14 mouse cellular contexts compared by ENCODE assay signal in genomic region chr4:65252193-65252592, GRCm38 (mm10).
DNase-seq lines count a peak whose midpoint lies in the region; ATAC-seq lines count a peak whose summit lies in the region.
"Had no signal": no experiment of that assay in that cellular context is flagged by ENCODE, and none has a peak within 500 bp of the region (broad histone marks: within the 10 kb centered on the region; RNA-seq: fewer than 3 reads in every experiment).

No protein-coding gene starts in this region.

- H3K4me2 ChIP-seq in hindbrain, embryonic 13.5 days = peak overlapping the region; percentile 14
- H3K4me2 ChIP-seq in midbrain, embryonic 13.5 days (replicated peaks) = peak overlapping the region; percentile 17; the same call in 1 of the 2 replicates

- H3K27ac ChIP-seq in hindbrain, embryonic 13.5 days = no peak overlapping the region
- H3K27ac ChIP-seq in midbrain, embryonic 13.5 days = no peak overlapping the region
- H3K27ac ChIP-seq: heart, embryonic 10.5 days had no signal

- H3K4me3 ChIP-seq in hindbrain, embryonic 13.5 days = no peak overlapping the region
- H3K4me3 ChIP-seq in midbrain, embryonic 13.5 days (replicated peaks) = no peak overlapping the region
- H3K4me3 ChIP-seq: heart, embryonic 10.5 days had no signal

- WGBS in hindbrain, embryonic 13.5 days = 1% methylated on average over 8 of the region's 8 CpGs
- 1% methylated on average over 8 of the region's 8 CpGs for WGBS in midbrain, embryonic 13.5 days

- peak; percentile 59; the same call in 1 of the 2 replicates for ATAC-seq in hindbrain, embryonic 13.5 days (ENCODE audit: low FRiP score)
- peak; percentile 88 for ATAC-seq in midbrain, embryonic 13.5 days

- H3K9me3 ChIP-seq in hindbrain, embryonic 13.5 days = no peaks in the 10 kb centered on the region
- H3K9me3 ChIP-seq in midbrain, embryonic 13.5 days = no peaks in the 10 kb centered on the region
- H3K9me3 ChIP-seq: heart, embryonic 10.5 days had no signal

- H3K4me1 ChIP-seq in hindbrain, embryonic 13.5 days (replicated peaks) = peaks cover 10% of the 10 kb centered on the region
- H3K4me1 ChIP-seq in midbrain, embryonic 13.5 days (replicated peaks) = peaks cover 13% of the 10 kb centered on the region

- peak; percentile 81 for DNase-seq in R1 (ENCODE audit: low read depth, low spot score)
- DNase-seq in embryo, embryonic 9.5 days (ENCODE audit: extremely low spot score) = peak; percentile 53
- DNase-seq in cerebellum, adult 18-20 months = no peak
- DNase-seq in gastrocnemius, adult 18-20 months (ENCODE audit: low spot score) = no peak
- DNase-seq in heart, adult 9 months (ENCODE audit: low spot score in 2 of 2) = no peak
- no peak for DNase-seq in cerebellum, postnatal 10 days
- DNase-seq: adrenal gland, adult 2 months; cerebellum, adult 2 months; kidney, adult 8-10 months; lung, postnatal 10 days; thymus, postnatal 14 days had no signal

- H3K9ac ChIP-seq in hindbrain, embryonic 13.5 days = no peak overlapping the region
- H3K9ac ChIP-seq in midbrain, embryonic 13.5 days (replicated peaks) = no peak overlapping the region

- no peaks in the 10 kb centered on the region for H3K36me3 ChIP-seq in hindbrain, embryonic 13.5 days
- no peaks in the 10 kb centered on the region for H3K36me3 ChIP-seq in midbrain, embryonic 13.5 days
- H3K36me3 ChIP-seq: heart, embryonic 10.5 days had no signal

- peaks cover 25% of the 10 kb centered on the region for H3K27me3 ChIP-seq in hindbrain, embryonic 13.5 days
- H3K27me3 ChIP-seq in midbrain, embryonic 13.5 days = peaks cover 44% of the 10 kb centered on the region

Comparison
In these comparisons a context has a peak if more than half of its experiments do, and no peak if none do; other contexts are left out.
1. DNase-seq: peak in R1 (single experiment) and embryo, embryonic 9.5 days (single experiment); none in cerebellum, adult 18-20 months (0 of 2), gastrocnemius, adult 18-20 months (single experiment), heart, adult 9 months (0 of 2) and cerebellum, postnatal 10 days (0 of 2).